Mouse (Mus musculus): ENCODE data around the gene Heatr1.

DNA sequence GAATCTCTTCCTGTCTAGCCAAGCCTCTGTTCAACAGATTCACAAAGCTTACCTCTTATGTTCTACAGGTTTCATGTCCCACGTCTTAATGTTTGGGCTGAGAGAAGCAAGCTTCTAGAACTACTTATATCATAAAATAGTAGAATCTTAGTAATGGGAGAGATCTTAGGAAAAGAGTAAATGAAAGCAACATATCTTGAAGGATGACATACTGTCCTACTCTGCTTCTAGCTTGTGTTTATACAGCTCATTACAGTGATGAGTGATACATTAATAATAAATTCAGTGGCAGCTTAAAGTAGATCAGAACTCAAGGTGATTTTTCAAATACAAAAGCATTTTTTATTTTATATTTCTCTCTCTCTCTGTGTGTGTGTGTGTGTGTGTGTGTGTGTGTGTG, 70.0 kb downstream of the Heatr1 start, which contains the start of gene Lgals8:
- TF ChIP-seq CTCF (IDR thresholded peaks at IDR 0.05; ENCODE audit: low read depth): no peak
- TF ChIP-seq EP300 (IDR thresholded peaks at IDR 0.05; ENCODE audit: low read depth): no peak

Measured in liver, embryonic 14.5 days (tissue).